Mouse (Mus musculus) liver, embryonic 12.5 days (tissue): ENCODE measurements around the gene Nmur1. TPM values are rescaled to one million over a fixed set of nuclear protein-coding genes. Genes with fewer than 3 reads are reported as not detected.
"Not testable (repeated sequence)": the region's sequence is repeated elsewhere in the genome, so short reads cannot be mapped to it uniquely, and the experiment has no call there.

Source experiments
- ATAC-seq: fragments of 200-750 bp; cut with Nextera tagmentation; 2 replicates; pipeline ENCODE4 v1.8.0; 2017; ENCODE audit warnings: moderate number of reproducible peaks, mild to moderate bottlenecking, moderate library complexity
- H3K27ac ChIP-seq: fragments of 300-500 bp; sonication (generic); 2 replicates; pipeline ENCODE4 v1.5.1; 2016; ENCODE audit warnings: mild to moderate bottlenecking
- H3K27me3 ChIP-seq: fragments of 300-500 bp; sonication (generic); replicated peaks from 2 replicates; pipeline ENCODE4 v1.6.1; 2016; ENCODE audit warnings: mild to moderate bottlenecking, moderate library complexity
- H3K36me3 ChIP-seq: fragments of 300-500 bp; sonication (generic); 2 replicates; pipeline ENCODE4 v1.6.1; 2016; ENCODE audit warnings: mild to moderate bottlenecking, moderate library complexity
- H3K4me1 ChIP-seq: fragments of 300-500 bp; sonication (generic); 2 replicates; pipeline ENCODE4 v1.6.1; 2016
- H3K4me2 ChIP-seq: fragments of 300-500 bp; sonication (generic); 2 replicates; pipeline ENCODE4 v1.6.1; 2016; ENCODE audit warnings: mild to moderate bottlenecking, moderate library complexity
- H3K4me3 ChIP-seq: fragments of 300-500 bp; sonication (generic); 2 replicates; pipeline ENCODE4 v1.5.1; 2016; ENCODE audit warnings: mild to moderate bottlenecking, moderate library complexity
- H3K9ac ChIP-seq: fragments of 300-500 bp; sonication (generic); 2 replicates; pipeline ENCODE4 v1.6.1; 2016; ENCODE audit warnings: mild to moderate bottlenecking, moderate library complexity
- H3K9me3 ChIP-seq: fragments of 300-500 bp; sonication (generic); replicated peaks from 2 replicates; pipeline ENCODE4 v1.6.1; 2016; ENCODE audit warnings: mild to moderate bottlenecking, moderate library complexity
- WGBS: fragments of 180-500 bp; shearing (Covaris S2); methylation state at CpG from one replicate; pipeline ENCODE4 v1.1.7; 2016; ENCODE audit not compliant: insufficient replicate concordance; 5-methylcytosine and 5-hydroxymethylcytosine counted together
- polyA plus RNA-seq: library from polyadenylated mRNA; unstranded; fragments of >200 nt; fragmentation: Nextera tagmentation; extraction: Ambion mirVana; gene quantifications from 2 replicates; pipeline ENCODE4 v1.2.1, GENCODE M21; 2016

Nmur1 gene
- 0.19 TPM in 1 of 2 replicates, not detected in the other for polyA plus RNA-seq

GRCm38 (mm10) chr1:86426128-86426527, at the start of gene Nmur1, which contains the start of gene Tex44:
TSS of gene Nmur1 (minus strand) at chr1:86426228.
TSS of gene Tex44 (plus strand) at chr1:86426329.
- Histone ChIP-seq H3K4me1 (no peaks in the 10 kb centered on the region), H3K36me3 (no peaks in the 10 kb centered on the region), H3K4me3 (no peak within 1 kb of the TSS), H3K9ac (no peak within 1 kb of the TSS), H3K9me3 (no peaks in the 10 kb centered on the region), H3K4me2 (no peak within 1 kb of the TSS), H3K27me3 (no peaks in the 10 kb centered on the region), H3K27ac (no peak within 1 kb of the TSS)
- ATAC-seq, result no peak
- WGBS, result 80% methylated on average over 8 of the region's 8 CpGs

- Histone ChIP-seq H3K27ac (peak overlapping the region; percentile 86), H3K9ac (peak overlapping the region; percentile 68; the same call in 1 of the 2 replicates), H3K4me1 (peaks cover 58% of the 10 kb centered on the region)
Measured at GRCm38 (mm10) chr1:86473109-86473760, 47.2 kb upstream of the Nmur1 start.

GRCm38 (mm10) chr1:86472197-86472952, 46.3 kb upstream of the Nmur1 start:
- Histone ChIP-seq H3K4me3 (peak overlapping the region; percentile 46), H3K27me3 (no peaks in the 10 kb centered on the region), H3K27ac (peak overlapping the region; percentile 86), H3K36me3 (no peaks in the 10 kb centered on the region), H3K4me2 (peak overlapping the region; percentile 73), H3K9me3 (no peaks in the 10 kb centered on the region), H3K9ac (peak overlapping the region; percentile 68), H3K4me1 (peaks cover 49% of the 10 kb centered on the region)
- peak; percentile 80 for ATAC-seq
- WGBS, result 10% methylated on average over 31 of the region's 31 CpGs

More at GRCm38 (mm10) chr1:86473109-86473760, 47.2 kb upstream of the Nmur1 start:
- H3K9me3 ChIP-seq, result no peaks in the 10 kb centered on the region
- WGBS, result 78% methylated on average over 18 of the region's 18 CpGs
- no peaks in the 10 kb centered on the region for H3K27me3 ChIP-seq
- H3K4me2 ChIP-seq, result peak overlapping the region; percentile 73
- no peak for ATAC-seq
- H3K4me3 ChIP-seq, result no peak overlapping the region
- no peaks in the 10 kb centered on the region for H3K36me3 ChIP-seq

- peak overlapping the region; percentile 46 for H3K4me3 ChIP-seq
- peak overlapping the region; percentile 86 for H3K27ac ChIP-seq
- ATAC-seq, H3K27me3 ChIP-seq, H3K36me3 ChIP-seq, H3K9me3 ChIP-seq: not testable (repeated sequence)
- peak overlapping the region; percentile 73 for H3K4me2 ChIP-seq
- WGBS, result 45% methylated on average over 11 of the region's 11 CpGs
- peaks cover 41% of the 10 kb centered on the region for H3K4me1 ChIP-seq
- H3K9ac ChIP-seq, result peak overlapping the region; percentile 68
Measured at GRCm38 (mm10) chr1:86471504-86471961, 45.5 kb upstream of the Nmur1 start.

- WGBS, result 47% methylated on average over 12 of the region's 12 CpGs
- ATAC-seq, result peak; percentile 71
- Histone ChIP-seq H3K4me2 (peak overlapping the region; percentile 73), H3K27ac (peak overlapping the region; percentile 86), H3K36me3 (no peaks in the 10 kb centered on the region), H3K9me3 (no peaks in the 10 kb centered on the region), H3K9ac (0 out of 2 replicates have a peak overlapping the region, but pooled peaks have one; percentile 3), H3K27me3 (no peaks in the 10 kb centered on the region), H3K4me3 (no peak overlapping the region), H3K4me1 (peaks cover 39% of the 10 kb centered on the region)
Measured at GRCm38 (mm10) chr1:86470519-86471181, 44.6 kb upstream of the Nmur1 start.

- Histone ChIP-seq H3K27ac (peak overlapping the region; percentile 86), H3K27me3 (no peaks in the 10 kb centered on the region), H3K4me3 (no peak overlapping the region), H3K9me3 (no peaks in the 10 kb centered on the region), H3K36me3 (no peaks in the 10 kb centered on the region), H3K4me2 (no peak overlapping the region), H3K4me1 (peaks cover 39% of the 10 kb centered on the region), H3K9ac (no peak overlapping the region)
- 89% methylated on average over 4 of the region's 4 CpGs for WGBS
- ATAC-seq, result no peak
Measured at GRCm38 (mm10) chr1:86469876-86470275, 43.8 kb upstream of the Nmur1 start.

DNA sequence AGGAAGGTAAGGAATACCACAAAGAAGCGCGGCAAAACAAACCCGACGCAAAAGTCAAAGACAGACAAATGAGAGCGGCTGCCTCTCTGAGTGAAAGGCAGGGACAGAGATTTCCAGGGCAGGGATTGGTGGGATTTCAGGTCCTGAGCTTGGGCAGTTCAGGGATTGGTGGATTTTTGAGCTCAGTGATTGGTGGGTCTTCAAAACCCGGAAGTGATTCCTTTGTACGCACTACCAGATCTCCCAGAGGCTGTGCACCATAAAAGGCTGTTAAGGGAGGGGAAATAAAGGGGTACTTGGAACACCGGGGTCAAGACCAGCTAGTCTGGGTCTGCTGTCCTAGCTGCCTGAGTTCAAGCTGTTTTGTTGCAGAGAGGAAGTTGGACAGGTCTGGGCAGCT, 41.4 kb upstream of the Nmur1 start:
- H3K4me3 ChIP-seq, result no peak overlapping the region
- H3K36me3 ChIP-seq, result no peaks in the 10 kb centered on the region
- H3K27ac ChIP-seq, result no peak overlapping the region
- H3K27me3 ChIP-seq, result no peaks in the 10 kb centered on the region
- no peaks in the 10 kb centered on the region for H3K9me3 ChIP-seq
- no peak for ATAC-seq
- no peak overlapping the region for H3K4me2 ChIP-seq
- WGBS, result 81% methylated on average over 8 of the region's 8 CpGs
- H3K9ac ChIP-seq, result no peak overlapping the region
- H3K4me1 ChIP-seq, result peaks cover 27% of the 10 kb centered on the region

DNA sequence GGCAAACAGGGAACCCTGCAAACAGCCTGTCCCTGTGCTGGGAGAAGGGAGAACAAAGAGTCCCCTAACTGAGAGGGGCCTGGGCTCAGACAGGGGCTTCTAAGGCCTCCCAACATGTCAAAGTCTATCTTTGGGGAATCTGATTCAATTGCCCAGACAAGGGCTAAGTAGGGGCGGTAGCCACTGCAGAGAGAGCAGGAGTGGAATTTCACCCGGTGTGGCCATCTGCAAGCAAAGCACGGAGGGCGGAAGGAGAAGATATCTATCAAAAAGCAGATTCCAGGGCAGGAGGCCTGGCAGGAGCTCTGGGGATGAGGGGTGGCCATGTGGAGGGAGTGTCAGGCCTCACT, 38.8 kb upstream of the Nmur1 start:
- Histone ChIP-seq H3K9me3 (no peaks in the 10 kb centered on the region), H3K27ac (peak overlapping the region; percentile 49; the same call in 1 of the 2 replicates), H3K36me3 (no peaks in the 10 kb centered on the region), H3K4me3 (no peak overlapping the region), H3K4me1 (peaks cover 1% of the 10 kb centered on the region; the same call in 1 of the 2 replicates), H3K9ac (no peak overlapping the region), H3K27me3 (no peaks in the 10 kb centered on the region), H3K4me2 (no peak overlapping the region)
- ATAC-seq, result no peak
- 53% methylated on average over 4 of the region's 4 CpGs for WGBS

GRCm38 (mm10) chr1:86464223-86464874, 38.3 kb upstream of the Nmur1 start:
- no peaks in the 10 kb centered on the region for H3K4me1 ChIP-seq
- H3K9ac ChIP-seq, result no peak overlapping the region
- H3K27ac ChIP-seq, result peak overlapping the region; percentile 49; the same call in 1 of the 2 replicates
- H3K36me3 ChIP-seq, result no peaks in the 10 kb centered on the region
- no peak overlapping the region for H3K4me2 ChIP-seq
- H3K27me3 ChIP-seq, result no peaks in the 10 kb centered on the region
- H3K4me3 ChIP-seq, result no peak overlapping the region
- WGBS, result 70% methylated on average over 9 of the region's 9 CpGs
- H3K9me3 ChIP-seq, result no peaks in the 10 kb centered on the region
- no peak for ATAC-seq

GRCm38 (mm10) chr1:86459371-86459770, 33.3 kb upstream of the Nmur1 start:
- no peak for ATAC-seq
- H3K4me3 ChIP-seq, result no peak overlapping the region
- no peak overlapping the region for H3K27ac ChIP-seq
- H3K9me3 ChIP-seq, result no peaks in the 10 kb centered on the region
- no peak overlapping the region for H3K4me2 ChIP-seq
- H3K4me1 ChIP-seq, result peaks cover 7% of the 10 kb centered on the region
- no peaks in the 10 kb centered on the region for H3K36me3 ChIP-seq
- 73% methylated on average over 4 of the region's 4 CpGs for WGBS
- H3K9ac ChIP-seq, result no peak overlapping the region
- no peaks in the 10 kb centered on the region for H3K27me3 ChIP-seq

- Histone ChIP-seq H3K27me3 (no peaks in the 10 kb centered on the region), H3K9ac (no peak overlapping the region), H3K36me3 (no peaks in the 10 kb centered on the region), H3K27ac (no peak overlapping the region), H3K4me1 (peaks cover 7% of the 10 kb centered on the region), H3K9me3 (no peaks in the 10 kb centered on the region), H3K4me3 (no peak overlapping the region), H3K4me2 (peak overlapping the region; percentile 30)
- 38% methylated on average over 13 of the region's 13 CpGs for WGBS
- ATAC-seq, result no peak
Measured at GRCm38 (mm10) chr1:86456892-86457581, 31.0 kb upstream of the Nmur1 start.
